ENCODE assay signal across 10 mouse cellular contexts in genomic region chr5:129164911-129165584, GRCm38 (mm10).
A peak's percentile ranks its signal among the peaks of the same experiment; 100 is the strongest.
DNase-seq lines count a peak whose midpoint lies in the region; ATAC-seq lines count a peak whose summit lies in the region.
"Had no signal": no experiment of that assay in that cellular context is flagged by ENCODE, and none has a peak within 500 bp of the region (broad histone marks: within the 10 kb centered on the region; RNA-seq: fewer than 3 reads in every experiment).

No protein-coding gene starts in this region.

- no peak overlapping the region for H3K4me2 ChIP-seq in heart, embryonic 14.5 days (ENCODE audit: low read length)
- H3K4me2 ChIP-seq: liver, embryonic 13.5 days had no signal

- peak; percentile 63 for ATAC-seq in common myeloid progenitor, adult 5-6 weeks (replicated peaks; ENCODE audit: low read depth, poor library complexity, severe bottlenecking)
- peak; percentile 71 for ATAC-seq in heart, embryonic 14.5 days (ENCODE audit: insufficient number of reproducible peaks, insufficient read depth, low FRiP score, low read depth)
- no peak for ATAC-seq in erythroid progenitor cell, adult 5-6 weeks (replicated peaks; ENCODE audit: low FRiP score, poor library complexity, severe bottlenecking)

- no peak overlapping the region for H3K27ac ChIP-seq in heart, embryonic 10.5 days
- H3K27ac ChIP-seq in heart, embryonic 14.5 days (replicated peaks in 1 of 2; ENCODE audit: control insufficient read depth in 1 of 2, insufficient read depth in 1 of 2, low read depth in 2 of 2, low read length in 2 of 2): peak overlapping the region in 1 of 2 experiments; percentile 47; a peak in 2 of 4 replicates
- H3K27ac ChIP-seq: liver, embryonic 13.5 days had no signal

- peaks cover 26% of the 10 kb centered on the region for H3K4me1 ChIP-seq in heart, embryonic 10.5 days
- H3K4me1 ChIP-seq in heart, embryonic 14.5 days (ENCODE audit: control insufficient read depth in 2 of 2, insufficient read depth in 2 of 2, low read length in 2 of 2): peaks cover 5 to 9% of the 10 kb centered on the region in 2 experiments; a peak in 2 of 4 replicates
- H3K4me1 ChIP-seq: liver, embryonic 13.5 days had no signal

- no peaks in the 10 kb centered on the region for H3K27me3 ChIP-seq in heart, embryonic 10.5 days (ENCODE audit: insufficient read depth, poor library complexity, severe bottlenecking)
- H3K27me3 ChIP-seq in heart, embryonic 14.5 days (ENCODE audit: control insufficient read depth, insufficient read depth, low read length): no peaks in the 10 kb centered on the region
- H3K27me3 ChIP-seq: liver, embryonic 13.5 days had no signal

- no peak overlapping the region for H3K4me3 ChIP-seq in heart, embryonic 10.5 days
- H3K4me3 ChIP-seq in heart, embryonic 14.5 days (ENCODE audit: control insufficient read depth in 1 of 2, insufficient read depth in 1 of 2, low read depth in 1 of 2, low read length in 2 of 2): no peak overlapping the region
- H3K4me3 ChIP-seq: liver, embryonic 13.5 days had no signal

- WGBS in heart, embryonic 10.5 days: 68% methylated on average over 10 of the region's 10 CpGs
- 54% methylated on average over 10 of the region's 10 CpGs for WGBS in heart, embryonic 14.5 days

- no peaks in the 10 kb centered on the region for H3K36me3 ChIP-seq in heart, embryonic 10.5 days
- H3K36me3 ChIP-seq in heart, embryonic 14.5 days (ENCODE audit: control insufficient read depth, insufficient read depth, low read length): no peaks in the 10 kb centered on the region
- H3K36me3 ChIP-seq: liver, embryonic 13.5 days had no signal

- no peak overlapping the region for H3K9ac ChIP-seq in heart, embryonic 14.5 days (ENCODE audit: low read length)
- H3K9ac ChIP-seq: liver, embryonic 13.5 days had no signal

- peak; percentile 67 to 72 for DNase-seq in heart, adult 18-20 months
- DNase-seq in heart, embryonic 10.5 days (ENCODE audit: low spot score): no peak
- DNase-seq in lung, postnatal 10 days: peak; percentile 53
- DNase-seq in adrenal gland, adult 2 months: no peak
- DNase-seq in cerebellum, postnatal 25 days: no peak
- DNase-seq: gastrocnemius, postnatal 25 days; liver, embryonic 13.5 days had no signal

- H3K9me3 ChIP-seq in heart, embryonic 10.5 days: no peaks in the 10 kb centered on the region
- H3K9me3 ChIP-seq in heart, embryonic 14.5 days (ENCODE audit: control insufficient read depth, low read length): no peaks in the 10 kb centered on the region
- H3K9me3 ChIP-seq: liver, embryonic 13.5 days had no signal

Comparison
In these comparisons a context has a peak if more than half of its experiments do, and no peak if none do; other contexts are left out.
1. DNase-seq: peak in heart, adult 18-20 months (2 of 2) and lung, postnatal 10 days (single experiment); none in heart, embryonic 10.5 days (single experiment), adrenal gland, adult 2 months (single experiment) and cerebellum, postnatal 25 days (0 of 2).